Mouse (Mus musculus): Measurements from ENCODE around the gene Clcnkb. TPM values are rescaled to one million over a fixed set of nuclear protein-coding genes. Genes with fewer than 3 reads are reported as not detected.

Gene Clcnkb
- polyA plus RNA-seq (2015; fragmentation: Nextera tagmentation; extraction: Ambion mirVana), result not detected in 2 replicates

- ATAC-seq (ENCODE audit: insufficient number of reproducible peaks, low FRiP score, low TSS enrichment, low read depth), result no peak
- 59% methylated on average over 7 of the region's 7 CpGs for WGBS
- Histone ChIP-seq H3K27me3 (no peaks in the 10 kb centered on the region), H3K4me3 (replicated peaks) (no peak within 1 kb of the TSS), H3K9me3 (replicated peaks) (no peaks in the 10 kb centered on the region), H3K4me1 (peaks cover 6% of the 10 kb centered on the region; the same call in 1 of the 2 replicates), H3K4me2 (replicated peaks) (no peak within 1 kb of the TSS), H3K36me3 (no peaks in the 10 kb centered on the region), H3K27ac (replicated peaks) (no peak within 1 kb of the TSS), H3K9ac (no peak within 1 kb of the TSS)
These were observed at the start of gene Clcnkb for GRCm38 (mm10) chr4:141415924-141416323. Gene Clcnkb (minus strand): TSS chr4:141416014.

DNA sequence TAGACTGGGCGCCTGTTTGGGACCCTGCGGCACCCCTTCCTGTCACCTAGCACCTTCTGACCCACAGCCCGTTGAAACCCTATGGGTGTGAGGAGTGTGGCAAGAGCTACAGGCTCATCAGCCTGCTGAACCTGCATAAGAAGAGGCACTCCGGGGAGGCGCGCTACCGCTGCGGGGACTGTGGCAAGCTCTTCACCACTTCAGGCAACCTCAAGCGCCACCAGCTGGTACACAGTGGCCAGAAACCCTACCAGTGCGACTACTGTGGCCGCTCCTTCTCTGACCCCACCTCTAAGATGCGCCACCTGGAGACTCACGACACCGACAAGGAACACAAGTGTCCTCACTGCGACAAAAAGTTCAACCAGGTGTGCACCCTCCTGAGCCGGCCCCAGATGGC, 48.9 kb upstream of the Clcnkb start:
- no peak for ATAC-seq (ENCODE audit: insufficient number of reproducible peaks, low FRiP score, low TSS enrichment, low read depth)
- 0 out of 2 replicates have a peak, but pooled peaks cover 9% of the 10 kb centered on the region for H3K4me1 ChIP-seq
- no peak overlapping the region for H3K27ac ChIP-seq (replicated peaks)
- no peaks in the 10 kb centered on the region for H3K9me3 ChIP-seq (replicated peaks)
- H3K4me3 ChIP-seq (replicated peaks), result no peak overlapping the region
- H3K9ac ChIP-seq, result no peak overlapping the region
- peaks cover 76% of the 10 kb centered on the region for H3K36me3 ChIP-seq
- no peak overlapping the region for H3K4me2 ChIP-seq (replicated peaks)
- no peaks in the 10 kb centered on the region for H3K27me3 ChIP-seq
- 80% methylated on average over 16 of the region's 16 CpGs for WGBS

DNA sequence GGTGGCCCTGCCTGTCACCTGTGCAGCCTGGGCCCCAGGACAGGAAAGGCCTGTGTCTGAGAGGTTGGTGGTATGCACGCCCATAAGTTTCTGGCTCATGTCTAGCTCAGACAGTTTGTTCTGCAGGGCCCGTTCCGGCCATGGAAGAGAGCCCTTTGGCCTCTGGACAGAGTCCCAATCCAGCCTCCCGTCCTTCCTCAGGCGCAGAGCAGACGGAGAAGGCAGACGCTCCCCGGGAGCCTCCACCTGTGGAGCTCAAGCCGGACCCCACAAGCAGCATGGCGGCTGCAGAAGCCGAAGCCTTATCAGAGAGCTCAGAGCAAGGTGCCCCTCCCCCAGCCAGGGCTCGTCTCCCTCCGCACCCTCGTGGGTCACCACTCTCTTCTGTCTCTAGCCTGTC, 47.7 kb upstream of the Clcnkb start:
- no peaks in the 10 kb centered on the region for H3K9me3 ChIP-seq (replicated peaks)
- no peak overlapping the region for H3K4me3 ChIP-seq (replicated peaks)
- H3K27me3 ChIP-seq, result no peaks in the 10 kb centered on the region
- H3K4me1 ChIP-seq, result peaks cover 8% of the 10 kb centered on the region
- H3K27ac ChIP-seq (replicated peaks), result no peak overlapping the region
- 82% methylated on average over 14 of the region's 14 CpGs for WGBS
- no peak overlapping the region for H3K4me2 ChIP-seq (replicated peaks)
- no peak overlapping the region for H3K9ac ChIP-seq
- peaks cover 64% of the 10 kb centered on the region for H3K36me3 ChIP-seq
- ATAC-seq (ENCODE audit: insufficient number of reproducible peaks, low FRiP score, low TSS enrichment, low read depth), result no peak

DNA sequence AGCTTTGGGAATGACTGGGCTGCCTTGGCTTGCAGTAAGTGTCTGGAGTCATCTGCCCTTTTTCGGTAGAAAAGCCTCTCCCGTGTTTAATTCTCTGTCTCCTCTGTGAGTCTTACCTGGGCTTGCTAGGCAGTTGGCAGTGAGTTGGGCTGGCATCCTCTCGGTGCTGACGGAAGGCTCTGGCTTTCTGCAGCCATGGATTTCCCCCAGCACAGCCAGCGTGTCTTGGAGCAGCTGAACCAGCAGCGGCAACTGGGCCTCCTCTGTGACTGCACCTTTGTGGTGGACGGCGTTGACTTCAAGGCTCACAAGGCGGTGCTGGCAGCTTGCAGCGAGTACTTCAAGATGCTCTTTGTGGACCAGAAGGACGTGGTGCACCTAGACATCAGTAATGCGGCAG, 45.8 kb upstream of the Clcnkb start:
- no peak for ATAC-seq (ENCODE audit: insufficient number of reproducible peaks, low FRiP score, low TSS enrichment, low read depth)
- Histone ChIP-seq H3K27me3 (no peaks in the 10 kb centered on the region), H3K4me2 (replicated peaks) (no peak overlapping the region), H3K9ac (no peak overlapping the region), H3K4me3 (replicated peaks) (no peak overlapping the region), H3K9me3 (replicated peaks) (no peaks in the 10 kb centered on the region), H3K4me1 (peaks cover 16% of the 10 kb centered on the region), H3K27ac (replicated peaks) (no peak overlapping the region), H3K36me3 (peaks cover 49% of the 10 kb centered on the region)
- 86% methylated on average over 12 of the region's 12 CpGs for WGBS

GRCm38 (mm10) chr4:141461088-141461487, 45.3 kb upstream of the Clcnkb start:
- no peak overlapping the region for H3K27ac ChIP-seq (replicated peaks)
- peaks cover 16% of the 10 kb centered on the region for H3K4me1 ChIP-seq
- no peak overlapping the region for H3K9ac ChIP-seq
- H3K4me3 ChIP-seq (replicated peaks), result no peak overlapping the region
- no peak overlapping the region for H3K4me2 ChIP-seq (replicated peaks)
- ATAC-seq (ENCODE audit: insufficient number of reproducible peaks, low FRiP score, low TSS enrichment, low read depth), result 0 out of 2 replicates have a peak, but pooled peaks have one; percentile 25
- peaks cover 44% of the 10 kb centered on the region for H3K36me3 ChIP-seq
- no peaks in the 10 kb centered on the region for H3K9me3 ChIP-seq (replicated peaks)
- no peaks in the 10 kb centered on the region for H3K27me3 ChIP-seq
- WGBS, result 56% methylated on average over 12 of the region's 12 CpGs

- H3K27ac ChIP-seq (replicated peaks), result no peak overlapping the region; the same call in 1 of the 2 replicates
- no peak for ATAC-seq (ENCODE audit: insufficient number of reproducible peaks, low FRiP score, low TSS enrichment, low read depth)
- 93% methylated on average over 4 of the region's 4 CpGs for WGBS
These were observed 44.7 kb upstream of the Clcnkb start for GRCm38 (mm10) chr4:141460481-141460880.

GRCm38 (mm10) chr4:141459766-141460165, 44.0 kb upstream of the Clcnkb start:
- H3K4me2 ChIP-seq (replicated peaks), result no peak overlapping the region
- ATAC-seq (ENCODE audit: insufficient number of reproducible peaks, low FRiP score, low TSS enrichment, low read depth), result no peak
- H3K27me3 ChIP-seq, result no peaks in the 10 kb centered on the region
- WGBS, result 78% methylated on average over 9 of the region's 9 CpGs
- peaks cover 29% of the 10 kb centered on the region for H3K4me1 ChIP-seq
- no peaks in the 10 kb centered on the region for H3K9me3 ChIP-seq (replicated peaks)
- no peak overlapping the region for H3K4me3 ChIP-seq (replicated peaks)
- H3K27ac ChIP-seq (replicated peaks), result no peak overlapping the region
- H3K36me3 ChIP-seq, result peaks cover 31% of the 10 kb centered on the region
- H3K9ac ChIP-seq, result no peak overlapping the region

More at GRCm38 (mm10) chr4:141460481-141460880, 44.7 kb upstream of the Clcnkb start:
- no peak overlapping the region for H3K4me2 ChIP-seq (replicated peaks)
- peaks cover 22% of the 10 kb centered on the region for H3K4me1 ChIP-seq
- peaks cover 38% of the 10 kb centered on the region for H3K36me3 ChIP-seq
- no peak overlapping the region for H3K9ac ChIP-seq
- H3K9me3 ChIP-seq (replicated peaks), result no peaks in the 10 kb centered on the region
- H3K27me3 ChIP-seq, result no peaks in the 10 kb centered on the region
- H3K4me3 ChIP-seq (replicated peaks), result no peak overlapping the region

GRCm38 (mm10) chr4:141458888-141459287, 43.1 kb upstream of the Clcnkb start:
- ATAC-seq (ENCODE audit: insufficient number of reproducible peaks, low FRiP score, low TSS enrichment, low read depth), result no peak
- Histone ChIP-seq H3K36me3 (peaks cover 25% of the 10 kb centered on the region), H3K4me1 (peaks cover 32% of the 10 kb centered on the region), H3K27me3 (no peaks in the 10 kb centered on the region), H3K9me3 (replicated peaks) (no peaks in the 10 kb centered on the region), H3K4me2 (replicated peaks) (no peak overlapping the region), H3K27ac (replicated peaks) (peak overlapping the region; percentile 80), H3K4me3 (replicated peaks) (no peak overlapping the region), H3K9ac (no peak overlapping the region)
- WGBS, result 54% methylated on average over 3 of the region's 3 CpGs

GRCm38 (mm10) chr4:141458236-141458635, 42.4 kb upstream of the Clcnkb start:
- ATAC-seq (ENCODE audit: insufficient number of reproducible peaks, low FRiP score, low TSS enrichment, low read depth), result peak; percentile 2; the same call in 1 of the 2 replicates
- WGBS, result 9% methylated on average over 7 of the region's 7 CpGs
- Histone ChIP-seq H3K9me3 (replicated peaks) (no peaks in the 10 kb centered on the region), H3K4me2 (replicated peaks) (0 out of 2 replicates have a peak overlapping the region, but pooled peaks have one; percentile 6), H3K9ac (no peak overlapping the region), H3K4me3 (replicated peaks) (no peak overlapping the region), H3K36me3 (peaks cover 22% of the 10 kb centered on the region), H3K4me1 (peaks cover 32% of the 10 kb centered on the region), H3K27ac (replicated peaks) (peak overlapping the region; percentile 80), H3K27me3 (no peaks in the 10 kb centered on the region)

DNA sequence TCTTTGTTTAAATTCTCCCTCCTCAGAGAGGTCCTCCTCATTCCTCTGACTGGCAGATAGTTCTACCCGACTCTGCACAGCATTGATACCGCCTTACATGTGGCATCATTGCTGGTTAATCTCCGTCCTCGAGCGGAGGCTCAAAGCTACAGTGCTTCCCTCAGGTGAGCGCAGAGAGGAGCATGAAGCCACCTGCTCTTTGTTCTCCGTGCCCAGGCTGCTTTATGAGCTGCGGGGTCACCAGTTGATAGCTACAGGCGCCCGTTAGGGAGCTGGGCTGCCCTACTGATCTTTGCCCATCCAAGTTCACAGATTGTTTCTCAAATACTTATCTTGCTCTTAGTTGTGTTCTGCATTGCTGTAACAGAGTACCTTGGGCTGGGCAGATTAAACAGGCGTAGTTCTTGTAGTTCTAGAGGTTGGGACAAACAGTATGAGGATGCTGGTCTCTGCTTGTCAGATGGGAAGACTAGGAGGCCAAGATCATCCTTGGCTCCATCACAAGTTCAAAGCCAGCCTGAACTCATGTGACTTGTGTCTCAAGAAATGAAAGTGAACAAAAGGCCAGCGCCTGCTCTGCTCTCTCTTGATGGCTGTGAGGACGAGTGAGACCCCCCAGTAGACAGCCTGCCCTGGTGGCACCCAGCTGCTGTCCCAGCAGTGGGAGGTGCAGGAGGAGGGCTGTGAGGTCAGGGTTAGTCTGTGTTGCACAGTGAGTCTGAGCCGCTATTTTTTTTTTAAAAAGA, 40.6 kb upstream of the Clcnkb start:
- no peak overlapping the region for H3K4me2 ChIP-seq (replicated peaks)
- WGBS, result 92% methylated on average over 14 of the region's 14 CpGs
- peaks cover 32% of the 10 kb centered on the region for H3K4me1 ChIP-seq
- no peaks in the 10 kb centered on the region for H3K9me3 ChIP-seq (replicated peaks)
- peak overlapping the region; percentile 58; the same call in 1 of the 2 replicates for H3K27ac ChIP-seq (replicated peaks)
- H3K4me3 ChIP-seq (replicated peaks), result no peak overlapping the region
- peaks cover 24% of the 10 kb centered on the region; the same call in 1 of the 2 replicates for H3K36me3 ChIP-seq
- ATAC-seq (ENCODE audit: insufficient number of reproducible peaks, low FRiP score, low TSS enrichment, low read depth), result no peak
- no peak overlapping the region for H3K9ac ChIP-seq
- no peaks in the 10 kb centered on the region for H3K27me3 ChIP-seq

GRCm38 (mm10) chr4:141455526-141455925, 39.7 kb upstream of the Clcnkb start:
- WGBS, result 54% methylated on average over 4 of the region's 4 CpGs
- H3K9ac ChIP-seq, result no peak overlapping the region
- H3K27me3 ChIP-seq, result no peaks in the 10 kb centered on the region
- H3K36me3 ChIP-seq, result peaks cover 24% of the 10 kb centered on the region; the same call in 1 of the 2 replicates
- H3K4me1 ChIP-seq, result peaks cover 32% of the 10 kb centered on the region
- peak overlapping the region; percentile 58; the same call in 1 of the 2 replicates for H3K27ac ChIP-seq (replicated peaks)
- no peak overlapping the region for H3K4me2 ChIP-seq (replicated peaks)
- no peak overlapping the region for H3K4me3 ChIP-seq (replicated peaks)
- no peak for ATAC-seq (ENCODE audit: insufficient number of reproducible peaks, low FRiP score, low TSS enrichment, low read depth)
- H3K9me3 ChIP-seq (replicated peaks), result no peaks in the 10 kb centered on the region
